Mouse (Mus musculus) heart, embryonic 16.5 days (tissue): ENCODE results near the gene Il23a. TPM values are rescaled to one million over a fixed set of nuclear protein-coding genes. Genes with fewer than 3 reads are reported as not detected.
A peak's percentile ranks its signal among the peaks of the same experiment; 100 is the strongest.
"Not testable (repeated sequence)": the region's sequence is repeated elsewhere in the genome, so short reads cannot be mapped to it uniquely, and the experiment has no call there.

Source experiments
- ATAC-seq: fragments of 200-750 bp; cut with Nextera tagmentation; replicated peaks from 2 replicates; pipeline ENCODE4 v1.8.0; 2017; ENCODE audit warnings: moderate number of reproducible peaks; ENCODE audit not compliant: insufficient read depth, low FRiP score; ENCODE audit errors: extremely low read depth
- H3K27ac ChIP-seq: fragments of 300-500 bp; sonication (generic); 2 replicates; pipeline ENCODE4 v1.5.1; 2014; ENCODE audit warnings: mild to moderate bottlenecking, low read length, control low read depth, moderate library complexity
- H3K27me3 ChIP-seq: fragments of 300-500 bp; sonication (generic); 2 replicates; pipeline ENCODE4 v1.6.1; 2014; ENCODE audit warnings: low read length, mixed read lengths; ENCODE audit not compliant: control insufficient read depth, insufficient read depth
- H3K36me3 ChIP-seq: fragments of 300-500 bp; sonication (generic); 2 replicates; pipeline ENCODE4 v1.6.1; 2014; ENCODE audit not compliant: control insufficient read depth, insufficient read depth
- H3K4me1 ChIP-seq: fragments of 300-500 bp; sonication (generic); 2 replicates; pipeline ENCODE4 v1.6.1; 2014; ENCODE audit warnings: low read length, mixed read lengths; ENCODE audit not compliant: control insufficient read depth, insufficient read depth
- H3K4me2 ChIP-seq: fragments of 300-500 bp; sonication (generic); 2 replicates; pipeline ENCODE4 v1.6.1; 2014; ENCODE audit warnings: low read depth, mild to moderate bottlenecking, control low read depth, low read length
- H3K4me3 ChIP-seq: fragments of 300-500 bp; sonication (generic); 2 replicates; pipeline ENCODE4 v1.5.1; 2014; ENCODE audit warnings: mild to moderate bottlenecking, control low read depth, low read length
- H3K9ac ChIP-seq: fragments of 300-500 bp; sonication (generic); 2 replicates; pipeline ENCODE4 v1.6.1; 2014; ENCODE audit warnings: low read length, control low read depth
- H3K9me3 ChIP-seq: fragments of 300-500 bp; sonication (generic); replicated peaks from 2 replicates; pipeline ENCODE4 v1.6.1; 2016; ENCODE audit warnings: low read length; ENCODE audit not compliant: control insufficient read depth
- WGBS: fragments of 180-500 bp; shearing (Covaris S2); extraction: QIAGEN DNeasy Blood & Tissue Kit; methylation state at CpG from one replicate; pipeline ENCODE4 v1.1.7; 2014; 5-methylcytosine and 5-hydroxymethylcytosine counted together
- polyA plus RNA-seq: library from polyadenylated mRNA; unstranded; fragments of >200 nt; fragmentation: Nextera tagmentation; extraction: Ambion mirVana; gene quantifications from 2 replicates; pipeline ENCODE4 v1.2.1, GENCODE M21; 2015

Gene Il23a
- polyA plus RNA-seq, 1 experiment from 2014 or later = 6.0 TPM

DNA sequence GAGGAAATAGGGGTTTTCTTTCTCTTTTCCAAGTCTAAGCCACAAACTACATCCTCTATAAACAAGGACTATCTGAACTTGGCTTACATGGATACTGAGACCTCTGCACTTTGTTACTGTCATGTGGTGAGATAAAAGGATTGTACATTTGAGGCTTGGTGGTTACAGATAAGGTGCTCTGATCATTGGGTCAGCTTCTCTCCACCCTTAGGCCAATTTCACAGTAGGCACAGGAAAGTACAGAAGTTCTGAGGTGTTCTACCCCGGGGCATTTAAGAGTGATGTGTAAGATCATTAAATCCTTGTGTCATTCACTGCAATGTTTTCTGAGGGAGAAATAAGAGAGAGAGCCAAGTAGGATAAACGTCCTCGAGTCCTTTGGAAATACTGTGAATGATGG lies 38.0 kb upstream of the Il23a start:
- H3K4me1 ChIP-seq = peaks cover 35% of the 10 kb centered on the region

DNA sequence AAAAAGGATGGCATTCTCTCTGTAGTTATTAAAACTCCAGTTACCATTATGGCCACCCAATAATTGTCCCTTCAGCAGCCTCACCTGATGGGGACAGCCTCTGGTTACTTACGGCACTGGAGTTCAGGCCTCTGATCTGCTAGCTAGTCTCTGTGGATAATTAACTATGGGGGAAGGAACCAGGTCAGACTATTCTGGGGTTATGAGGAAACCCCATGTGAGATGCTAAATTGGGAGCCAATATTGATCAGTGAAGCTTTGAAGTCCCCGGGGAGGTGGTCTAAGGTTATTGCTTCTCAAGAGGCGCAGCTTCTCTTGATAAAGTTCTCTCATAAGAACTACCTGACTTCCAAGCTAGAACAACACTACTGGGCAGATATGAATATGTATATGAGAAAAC lies 37.6 kb upstream of the Il23a start:
- H3K4me2 ChIP-seq = no peak overlapping the region
- H3K27me3 ChIP-seq = no peaks in the 10 kb centered on the region
- peaks cover 31% of the 10 kb centered on the region for H3K4me1 ChIP-seq
- H3K27ac ChIP-seq = peak overlapping the region; percentile 94
- WGBS = 85% methylated on average over 3 of the region's 3 CpGs
- no peak for ATAC-seq
- no peaks in the 10 kb centered on the region for H3K36me3 ChIP-seq
- no peaks in the 10 kb centered on the region for H3K9me3 ChIP-seq
- no peak overlapping the region for H3K4me3 ChIP-seq
- peak overlapping the region; percentile 42; the same call in 1 of the 2 replicates for H3K9ac ChIP-seq

More for the DNA sequence above, 38.0 kb upstream of the Il23a start:
- no peak overlapping the region for H3K9ac ChIP-seq
- 70% methylated on average over 3 of the region's 3 CpGs for WGBS
- no peaks in the 10 kb centered on the region for H3K9me3 ChIP-seq
- H3K27me3 ChIP-seq = no peaks in the 10 kb centered on the region
- peak overlapping the region; percentile 77 for H3K4me2 ChIP-seq
- H3K27ac ChIP-seq = peak overlapping the region; percentile 94
- no peak overlapping the region for H3K4me3 ChIP-seq
- H3K36me3 ChIP-seq = no peaks in the 10 kb centered on the region
- ATAC-seq = no peak

DNA sequence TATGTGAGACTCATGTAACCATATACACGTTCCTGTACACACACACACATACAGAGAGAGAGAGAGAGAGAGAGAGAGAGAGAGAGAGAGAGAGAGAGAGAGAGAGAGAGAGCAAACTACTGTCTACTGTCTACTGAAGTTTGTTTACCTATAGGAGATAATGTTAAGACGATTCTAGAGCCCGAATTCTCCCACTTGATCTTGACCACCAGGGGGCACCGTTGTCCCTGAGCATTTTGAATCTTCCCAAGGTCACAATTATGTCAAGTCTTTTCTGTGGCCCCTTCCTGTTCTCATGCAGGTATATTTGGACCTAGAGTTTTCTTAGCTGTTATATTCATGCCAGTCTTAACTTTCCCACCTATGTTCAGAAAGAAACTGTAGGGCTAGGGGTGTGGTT lies 37.0 kb upstream of the Il23a start:
- Histone ChIP-seq H3K4me1 (peaks cover 29% of the 10 kb centered on the region), H3K4me3 (no peak overlapping the region), H3K27me3 (no peaks in the 10 kb centered on the region), H3K4me2 (no peak overlapping the region), H3K36me3 (no peaks in the 10 kb centered on the region), H3K9ac (no peak overlapping the region), H3K27ac (peak overlapping the region; percentile 94), H3K9me3 (no peaks in the 10 kb centered on the region)
- ATAC-seq = no peak
- 1% methylated on average over 4 of the region's 4 CpGs for WGBS

DNA sequence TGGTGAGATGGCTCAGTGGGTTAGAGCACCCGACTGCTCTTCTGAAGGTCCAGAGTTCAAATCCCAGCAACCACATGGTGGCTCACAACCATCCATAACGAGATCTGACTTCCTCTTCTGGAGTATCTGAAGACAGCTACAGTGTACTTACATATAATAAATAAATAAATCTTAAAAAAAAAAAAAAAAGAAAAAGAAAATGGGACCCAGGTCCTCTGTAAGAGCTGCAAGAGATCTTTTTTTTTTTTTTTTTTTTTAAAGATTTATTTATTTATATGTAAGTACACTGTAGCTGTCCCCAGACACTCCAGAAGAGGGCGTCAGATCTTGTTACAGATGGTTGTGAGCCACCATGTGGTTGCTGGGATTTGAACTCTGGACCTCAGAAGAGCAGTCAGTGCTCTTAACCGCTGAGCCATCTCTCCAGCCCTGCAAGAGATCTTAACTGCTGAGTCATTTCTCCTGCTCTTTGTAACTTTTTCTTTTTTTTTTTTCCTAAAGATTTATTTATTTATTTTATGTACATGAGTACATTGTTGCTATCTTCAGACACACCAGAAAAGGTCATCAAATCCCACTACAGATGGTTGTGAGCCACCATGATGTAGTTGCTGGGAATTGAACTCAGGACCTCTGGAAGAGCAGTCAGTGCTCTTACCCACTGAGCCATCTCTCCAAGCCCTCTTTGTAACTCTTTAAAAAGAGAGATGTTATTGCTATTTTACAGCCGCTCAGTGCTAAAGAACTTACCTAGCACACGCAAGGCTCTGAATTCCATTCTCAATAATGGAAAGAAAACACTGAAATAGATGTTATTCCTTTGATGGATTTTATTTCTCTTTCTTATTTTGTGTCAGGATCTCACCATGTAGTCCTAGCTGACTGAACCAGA lies 34.1 kb upstream of the Il23a start:
- not testable (repeated sequence) for H3K27ac ChIP-seq, H3K4me3 ChIP-seq, H3K9ac ChIP-seq, H3K9me3 ChIP-seq, ATAC-seq, H3K27me3 ChIP-seq, H3K36me3 ChIP-seq, H3K4me2 ChIP-seq
- 81% methylated on average over 6 of the region's 6 CpGs for WGBS
- H3K4me1 ChIP-seq = peaks cover 12% of the 10 kb centered on the region

DNA sequence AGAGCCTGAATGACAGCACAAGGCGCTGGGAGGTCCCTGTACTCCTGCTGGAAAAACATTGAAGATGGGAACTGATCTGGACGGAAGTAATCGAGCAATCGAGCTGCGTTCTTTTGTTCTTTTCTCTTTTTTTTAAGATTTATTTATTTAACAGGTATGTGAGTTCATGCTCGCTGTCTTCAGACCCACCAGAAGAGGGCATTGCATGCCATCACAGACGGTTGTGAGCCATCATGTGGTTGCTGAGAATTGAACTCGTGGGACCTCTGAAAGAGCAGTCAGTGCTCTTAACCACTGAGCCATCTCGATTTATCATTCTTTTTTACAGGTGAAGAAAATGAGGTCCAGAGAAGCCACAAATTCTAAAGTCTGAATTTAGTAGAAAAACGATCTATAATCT lies 29.1 kb upstream of the Il23a start:
- peaks cover 31% of the 10 kb centered on the region for H3K36me3 ChIP-seq
- no peak overlapping the region for H3K27ac ChIP-seq
- no peak overlapping the region for H3K9ac ChIP-seq

DNA sequence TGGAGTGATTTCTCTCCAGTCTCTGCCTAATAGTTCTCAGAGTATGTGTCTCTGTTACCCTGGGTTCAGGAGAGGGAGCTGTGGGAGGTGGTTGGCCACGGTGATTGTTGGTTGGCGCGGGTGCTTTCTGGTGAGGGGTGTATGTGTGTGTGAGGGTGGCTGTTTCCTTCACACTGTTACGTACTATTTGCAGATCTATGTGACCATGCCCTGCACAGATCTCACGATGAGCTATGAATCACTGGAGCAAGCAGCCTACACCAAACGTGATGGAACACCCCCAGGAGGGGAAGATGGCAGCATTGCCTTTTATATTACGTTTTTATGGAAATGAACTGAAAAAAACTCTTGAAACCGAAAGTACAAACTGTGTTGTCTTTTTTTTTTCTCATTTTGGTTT lies 28.3 kb upstream of the Il23a start:
- Histone ChIP-seq H3K4me1 (peaks cover 10% of the 10 kb centered on the region), H3K4me3 (no peak overlapping the region), H3K36me3 (peaks cover 31% of the 10 kb centered on the region), H3K9ac (no peak overlapping the region), H3K4me2 (no peak overlapping the region), H3K27ac (no peak overlapping the region), H3K9me3 (no peaks in the 10 kb centered on the region), H3K27me3 (no peaks in the 10 kb centered on the region)
- WGBS = 93% methylated on average over 8 of the region's 8 CpGs
- no peak for ATAC-seq

More for the DNA sequence above, 29.1 kb upstream of the Il23a start:
- ATAC-seq = no peak
- H3K4me3 ChIP-seq = no peak overlapping the region
- no peaks in the 10 kb centered on the region for H3K9me3 ChIP-seq
- H3K4me1 ChIP-seq = peaks cover 10% of the 10 kb centered on the region
- no peak overlapping the region for H3K4me2 ChIP-seq
- no peaks in the 10 kb centered on the region for H3K27me3 ChIP-seq
- WGBS = 88% methylated on average over 10 of the region's 10 CpGs

DNA sequence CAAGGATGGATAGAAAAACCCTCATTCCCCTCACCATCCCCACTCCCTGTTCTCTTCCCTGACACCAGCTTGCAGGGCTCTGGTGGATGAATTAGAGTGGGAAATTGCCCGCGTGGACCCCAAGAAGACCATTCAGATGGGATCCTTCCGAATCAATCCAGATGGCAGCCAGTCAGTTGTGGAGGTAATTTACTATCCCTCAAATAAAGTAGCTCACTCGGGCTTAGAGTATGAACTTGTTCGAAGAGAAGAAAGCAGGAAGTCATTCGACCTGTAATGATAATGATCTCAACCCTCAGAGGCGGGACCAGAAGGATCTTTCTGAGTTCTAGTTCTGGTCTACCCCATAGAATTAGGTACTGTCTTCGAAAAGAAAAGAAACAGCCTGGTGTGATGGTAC lies 25.0 kb upstream of the Il23a start:
- peak overlapping the region; percentile 94 for H3K27ac ChIP-seq
- peak overlapping the region; percentile 97 for H3K4me3 ChIP-seq
- peak overlapping the region; percentile 99 for H3K9ac ChIP-seq
- H3K9me3 ChIP-seq = no peaks in the 10 kb centered on the region
- peaks cover 46% of the 10 kb centered on the region for H3K36me3 ChIP-seq
- H3K27me3 ChIP-seq = no peaks in the 10 kb centered on the region
- WGBS = 69% methylated on average over 8 of the region's 8 CpGs
- H3K4me1 ChIP-seq = peaks cover 12% of the 10 kb centered on the region
- peak overlapping the region; percentile 92 for H3K4me2 ChIP-seq
- ATAC-seq = no peak

DNA sequence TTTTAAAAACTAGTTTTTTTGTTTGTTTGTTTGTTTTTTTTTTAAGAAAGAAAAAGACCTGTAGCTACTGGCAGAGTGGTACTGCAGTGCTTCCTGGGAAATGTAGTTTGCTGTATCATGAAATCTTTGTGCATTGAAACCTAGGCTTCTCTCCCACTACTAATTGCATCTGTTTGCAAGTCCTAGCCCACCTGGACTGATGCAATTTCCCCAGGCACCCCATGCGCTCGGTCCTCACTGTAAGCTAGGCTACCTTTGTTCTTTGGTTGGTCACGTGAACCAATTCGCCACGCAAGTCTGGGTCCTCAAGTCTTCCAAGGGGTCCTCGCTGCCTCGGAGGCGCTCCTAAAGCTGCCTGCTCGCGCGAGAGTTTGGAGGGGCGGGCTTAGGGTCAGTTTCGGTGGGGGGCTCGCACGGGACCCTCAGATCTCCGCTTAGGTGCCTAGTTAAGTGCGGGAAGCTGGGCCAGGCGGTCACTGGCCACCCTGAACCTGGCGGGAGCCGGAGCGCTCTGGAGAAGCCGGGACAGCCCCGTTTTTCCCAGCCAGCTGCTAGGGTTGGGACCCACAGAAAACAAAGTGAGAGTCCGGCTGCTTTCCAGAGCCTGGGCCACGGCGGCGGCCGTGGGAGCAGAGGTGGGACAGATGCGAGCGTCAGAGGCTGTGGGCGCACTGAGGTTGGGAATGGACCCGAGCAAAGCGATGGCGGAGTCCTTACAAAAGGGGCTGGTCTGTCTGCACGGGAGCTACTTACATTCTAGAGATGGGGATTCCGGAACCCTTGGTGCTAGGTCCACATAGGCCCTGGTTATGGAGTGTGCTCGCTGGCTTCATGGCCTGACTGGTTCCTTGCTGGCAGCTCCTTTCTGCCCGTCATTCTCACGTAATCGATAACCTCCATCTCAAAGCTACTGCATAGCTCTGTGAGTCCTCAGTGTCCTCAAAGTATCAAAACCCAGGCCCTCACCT lies 23.9 kb upstream of the Il23a start, which contains the start of gene Cnpy2:
Gene Cnpy2, plus strand, starts transcription at position 319 of the 968 bp plus-strand sequence.
- ATAC-seq = peak; percentile 90
- Histone ChIP-seq H3K4me2 (peak within 1 kb of the TSS; percentile 92), H3K27ac (peak within 1 kb of the TSS; percentile 94), H3K4me3 (peak within 1 kb of the TSS; percentile 97), H3K9ac (peak within 1 kb of the TSS; percentile 99), H3K36me3 (peaks cover 50% of the 10 kb centered on the region), H3K27me3 (no peaks in the 10 kb centered on the region), H3K9me3 (no peaks in the 10 kb centered on the region), H3K4me1 (peaks cover 12% of the 10 kb centered on the region)
- under 1% methylated on average over 40 of the region's 40 CpGs for WGBS
